Mouse (Mus musculus): ENCODE results near the gene Sec22c.

Gene Sec22c

GRCm38 (mm10) chr9:121694736-121695135 is 10.6 kb downstream of the Sec22c start:
- DNase-seq (ENCODE audit: low spot score), result no peak

DNA sequence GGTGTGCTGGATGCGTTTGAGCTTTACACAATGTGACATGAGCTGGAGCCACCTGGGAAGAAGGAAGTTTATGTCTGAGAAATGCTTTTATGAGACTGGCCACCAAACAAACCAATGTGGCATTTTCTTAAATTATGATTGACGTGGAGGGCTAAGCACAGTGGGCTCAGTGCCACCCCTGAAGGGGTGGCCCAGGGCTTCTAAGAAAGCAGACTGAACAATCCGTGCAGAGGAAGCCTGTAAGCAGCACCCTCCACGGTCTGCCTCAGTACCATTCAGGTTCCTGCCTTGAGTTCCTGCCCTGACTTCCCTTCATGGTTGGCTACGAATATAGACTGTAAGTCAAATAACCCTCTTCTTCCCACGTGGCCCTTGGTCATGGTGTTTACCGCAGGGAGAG is 14.6 kb downstream of the Sec22c start:
- DNase-seq (ENCODE audit: low spot score), result no peak

GRCm38 (mm10) chr9:121690200-121690651 is 15.1 kb downstream of the Sec22c start:
- DNase-seq (ENCODE audit: low spot score), result no peak

GRCm38 (mm10) chr9:121684702-121685101 is 20.6 kb downstream of the Sec22c start:
- no peak for DNase-seq (ENCODE audit: low spot score)

DNA sequence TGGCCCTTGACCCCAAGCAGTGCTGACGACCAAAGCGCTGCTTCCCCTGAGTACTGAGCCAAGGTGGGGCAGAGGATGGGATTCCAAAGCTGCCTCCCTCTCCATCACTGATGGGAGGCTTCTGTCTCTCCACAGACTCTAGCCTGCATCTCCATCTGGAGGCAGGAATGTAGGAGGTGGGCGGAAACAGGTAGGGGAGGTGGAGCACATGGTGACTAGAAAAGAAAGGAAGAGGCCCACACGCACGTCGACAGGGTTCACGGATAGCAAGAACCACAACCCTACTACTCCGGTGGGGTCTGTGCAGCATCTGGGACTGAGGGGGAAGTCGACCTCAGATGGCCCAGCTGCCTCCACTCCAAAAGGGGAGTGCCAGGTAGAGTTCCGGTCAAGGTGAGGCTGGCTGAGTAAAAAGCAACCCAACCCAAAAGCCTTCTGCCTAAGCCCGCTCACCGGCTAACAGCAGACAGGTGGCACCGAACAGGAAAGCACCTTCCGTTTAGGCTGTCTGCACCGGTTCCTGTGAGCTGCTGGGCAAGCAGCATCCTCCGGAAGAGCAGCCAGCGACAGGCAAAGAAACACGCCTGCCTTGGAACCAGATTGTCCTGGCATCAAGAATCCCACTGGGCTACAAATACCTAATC is 23.1 kb downstream of the Sec22c start:
- no peak for DNase-seq (ENCODE audit: low spot score)

GRCm38 (mm10) chr9:121681191-121681590 is 24.1 kb downstream of the Sec22c start:
- no peak for DNase-seq (ENCODE audit: low spot score)

- peak; percentile 74 for DNase-seq (ENCODE audit: low spot score)
Measured at GRCm38 (mm10) chr9:121679549-121679948, 25.7 kb downstream of the Sec22c start.

DNA sequence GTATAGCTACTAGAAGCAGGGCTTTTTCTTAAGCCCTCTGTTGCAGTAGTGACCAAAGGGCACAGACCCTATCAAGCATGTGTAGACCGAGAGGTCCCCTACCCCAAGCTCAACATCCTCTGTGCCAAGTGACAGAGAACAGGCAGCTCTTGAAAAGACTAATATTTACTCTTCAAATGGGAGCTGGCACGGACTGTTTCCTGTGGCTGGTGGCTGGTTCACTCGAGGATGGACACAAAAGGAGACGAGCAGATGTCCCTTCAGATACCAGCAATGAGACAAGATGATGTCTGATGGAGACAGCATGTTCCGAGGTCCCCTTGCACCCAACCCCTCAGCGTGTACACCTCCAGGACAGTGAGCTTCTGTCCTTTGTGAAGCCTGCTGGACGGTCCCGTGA is 27.8 kb downstream of the Sec22c start:
- DNase-seq (ENCODE audit: low spot score), result peak; percentile 91

GRCm38 (mm10) chr9:121677069-121677468 is 28.2 kb downstream of the Sec22c start:
- no peak for DNase-seq (ENCODE audit: low spot score)

DNA sequence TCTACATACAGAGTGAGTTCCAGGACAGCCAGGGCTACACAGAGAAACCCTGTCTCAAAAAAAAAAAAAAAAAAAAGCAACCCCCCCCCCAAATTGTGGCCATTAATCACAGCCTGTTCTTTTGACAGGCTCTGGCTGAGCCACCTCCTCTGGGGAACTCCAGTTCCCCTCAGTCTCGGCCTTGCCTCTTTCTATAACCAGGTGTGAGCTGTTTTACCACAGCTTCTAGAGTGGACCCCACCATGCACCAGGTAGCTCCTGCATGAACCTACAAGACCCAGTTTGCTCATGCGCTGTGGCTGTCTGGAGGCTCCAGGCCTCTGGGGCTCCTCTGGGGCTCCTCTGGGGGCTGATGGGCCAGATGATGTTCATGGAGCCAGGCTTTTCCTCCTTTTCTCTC is 29.7 kb downstream of the Sec22c start:
- DNase-seq (ENCODE audit: low spot score), result no peak

GRCm38 (mm10) chr9:121675011-121675410 is 30.3 kb downstream of the Sec22c start:
- peak; percentile 60 for DNase-seq (ENCODE audit: low spot score)

GRCm38 (mm10) chr9:121673716-121674115 is 31.6 kb downstream of the Sec22c start:
- DNase-seq (ENCODE audit: low spot score), result no peak

- DNase-seq (ENCODE audit: low spot score), result peak; percentile 74
Measured at GRCm38 (mm10) chr9:121672311-121672710, 33.0 kb downstream of the Sec22c start.

DNA sequence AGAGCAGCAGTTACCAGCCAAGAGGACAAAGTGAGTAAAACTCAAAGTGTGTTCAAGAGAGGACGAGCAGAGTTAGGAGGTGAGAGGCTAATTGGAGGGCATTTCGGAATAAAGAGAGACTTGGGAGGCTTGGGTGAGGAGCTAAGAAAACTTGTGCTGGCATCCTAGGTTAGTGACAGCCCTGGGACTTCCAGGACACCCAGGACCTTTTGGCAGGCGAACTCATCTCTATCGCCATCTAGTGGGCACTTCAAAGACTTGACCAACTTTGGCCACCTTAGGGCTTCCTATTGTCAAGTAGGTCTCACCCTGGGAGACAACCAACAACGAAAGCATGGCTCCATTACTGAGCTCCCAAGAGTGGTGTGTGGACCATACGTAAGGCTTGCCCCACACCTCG is 34.0 kb downstream of the Sec22c start:
- DNase-seq (ENCODE audit: low spot score), result peak; percentile 80

- DNase-seq (ENCODE audit: low spot score), result peak; percentile 72
Measured at GRCm38 (mm10) chr9:121669348-121669791, 35.9 kb downstream of the Sec22c start.

DNA sequence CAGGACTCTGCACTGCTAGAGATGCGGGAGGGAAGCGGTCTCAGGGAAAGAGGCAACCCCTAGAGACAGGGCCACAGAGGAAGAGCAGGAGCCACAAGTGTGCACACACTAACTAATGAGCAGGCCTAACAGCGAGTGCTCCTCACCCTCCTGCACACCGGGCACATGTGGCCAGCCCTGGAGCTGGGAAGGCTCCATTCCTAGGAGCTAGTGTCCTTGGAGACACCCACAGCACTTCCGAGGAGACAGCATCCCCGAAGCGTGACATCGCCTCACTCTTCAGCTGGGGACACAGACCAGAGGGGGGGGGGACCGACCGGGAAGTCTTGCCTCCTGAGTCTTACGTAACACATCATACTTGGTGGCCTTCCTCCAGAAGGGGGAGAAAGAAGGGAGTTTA is 37.5 kb downstream of the Sec22c start:
- DNase-seq (ENCODE audit: low spot score), result no peak

DNA sequence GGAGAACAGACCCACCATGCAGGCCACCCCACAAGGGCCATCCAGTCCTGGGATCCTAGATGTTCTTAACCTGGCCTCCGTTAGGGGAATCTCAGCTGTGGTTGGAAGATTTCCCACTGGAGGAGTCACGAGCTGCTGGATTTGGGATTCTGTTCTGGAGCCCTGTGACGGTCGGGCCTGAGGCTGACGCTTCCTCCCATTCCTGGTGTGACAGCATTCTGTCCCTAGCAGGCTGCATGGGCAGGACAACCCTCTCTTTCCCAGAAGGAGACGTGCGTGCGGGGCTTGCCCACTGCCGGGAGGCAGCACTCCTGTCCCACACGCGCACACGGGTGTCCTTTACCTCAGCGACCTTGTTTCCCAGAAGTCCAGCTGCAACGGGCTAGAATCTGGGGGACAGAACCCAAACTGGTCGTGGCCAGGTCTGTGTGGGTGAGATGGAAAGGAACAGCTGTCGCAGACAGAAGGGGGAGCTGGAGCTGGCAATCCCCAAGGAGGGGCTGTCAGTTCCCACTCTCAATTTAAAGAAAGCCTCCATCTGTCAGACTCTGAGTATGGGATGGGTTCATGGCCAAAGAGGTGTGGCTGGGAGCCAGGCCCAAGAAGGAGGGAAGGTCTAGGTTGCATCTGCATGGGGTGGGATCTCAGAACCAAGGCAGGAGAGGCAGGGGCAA is 38.2 kb downstream of the Sec22c start:
- no peak for DNase-seq (ENCODE audit: low spot score)

- DNase-seq (ENCODE audit: low spot score), result no peak
Measured at GRCm38 (mm10) chr9:121664104-121664503, 41.2 kb downstream of the Sec22c start.

DNA sequence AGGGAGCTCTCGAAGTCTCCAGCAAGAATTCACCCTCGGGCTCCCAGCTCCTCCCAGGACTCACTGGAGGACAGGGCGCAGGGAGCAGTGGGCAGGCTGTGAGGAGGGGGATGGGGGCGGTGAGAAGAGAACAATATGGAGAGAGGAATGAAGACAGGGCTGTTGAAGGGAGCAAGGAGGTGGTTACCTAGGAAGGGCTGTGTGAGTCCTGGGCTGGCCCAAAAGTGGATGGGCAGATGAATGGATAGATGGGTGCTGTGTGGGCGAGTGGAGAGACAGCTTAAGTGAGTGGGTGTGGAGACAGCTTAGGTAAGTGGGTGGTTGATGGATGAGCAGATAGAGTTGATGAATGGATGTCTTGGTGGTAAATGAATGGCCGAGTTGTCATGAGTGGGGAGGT is 41.8 kb downstream of the Sec22c start:
- no peak for DNase-seq (ENCODE audit: low spot score)

DNA sequence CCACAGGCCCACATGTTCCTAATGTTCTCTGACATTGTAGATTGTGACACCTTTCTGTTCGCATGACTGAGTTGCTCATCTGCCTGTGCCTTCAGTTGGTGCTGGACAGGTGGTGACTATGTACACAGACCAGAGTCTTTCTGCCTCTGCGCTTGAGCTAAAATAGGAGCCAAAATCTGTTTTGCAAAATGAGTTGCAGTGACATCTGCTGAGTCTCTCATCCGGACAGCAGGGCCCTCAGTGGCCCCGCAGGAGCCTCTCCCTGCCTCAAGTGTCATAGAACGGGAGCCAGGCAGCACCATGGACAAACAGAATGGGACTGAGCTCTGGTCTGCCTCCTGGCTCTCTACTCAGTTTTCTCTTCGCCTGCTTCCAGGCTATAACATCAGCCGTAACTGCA is 45.5 kb downstream of the Sec22c start:
- no peak for DNase-seq (ENCODE audit: low spot score)

- no peak for DNase-seq (ENCODE audit: low spot score)
Measured at GRCm38 (mm10) chr9:121658248-121658647, 47.0 kb downstream of the Sec22c start.

DNA sequence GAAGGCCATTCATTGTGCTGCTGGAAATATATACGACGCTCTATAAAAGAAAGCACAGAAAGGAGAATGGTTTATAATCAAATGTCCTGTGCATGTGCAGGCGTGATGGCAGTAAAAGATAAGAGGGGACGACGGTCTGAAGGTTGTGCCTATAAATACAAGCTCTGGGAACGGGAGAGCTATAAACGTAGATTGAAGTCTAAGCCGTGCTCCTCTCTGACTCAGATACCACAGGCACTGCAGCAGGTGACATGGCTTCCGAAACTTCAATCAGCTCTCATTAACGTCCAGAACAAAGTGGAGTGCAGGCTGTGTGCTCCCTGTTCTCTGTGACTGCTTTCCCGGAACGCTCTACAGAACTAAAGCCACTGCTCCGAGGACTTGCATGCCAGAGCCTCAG is 48.1 kb downstream of the Sec22c start:
- DNase-seq (ENCODE audit: low spot score), result no peak

- DNase-seq (ENCODE audit: low spot score), result no peak
Measured at GRCm38 (mm10) chr9:121656322-121656721, 49.0 kb downstream of the Sec22c start.

- no peak for DNase-seq (ENCODE audit: low spot score)
Measured at GRCm38 (mm10) chr9:121653668-121654067, 51.6 kb downstream of the Sec22c start.
